Mouse (Mus musculus) embryo, embryonic 11.5 days (tissue): ENCODE measurements around the gene Cope.

Experiments
- DNase-seq: peaks from one replicate; pipeline ENCODE4 v3.0.0-alpha.2; 2012; ENCODE audit warnings: low read depth, low spot score

Cope gene

GRCm38 (mm10) chr8:70347443-70347842 is 45.1 kb downstream of the Cope start:
- DNase-seq = no peak

- no peak for DNase-seq
Measured at GRCm38 (mm10) chr8:70347860-70348420, 45.6 kb downstream of the Cope start.

GRCm38 (mm10) chr8:70351035-70351999 is 49.0 kb downstream of the Cope start:
- no peak for DNase-seq

- no peak for DNase-seq
Measured at GRCm38 (mm10) chr8:70352000-70352384, 49.7 kb downstream of the Cope start.

- no peak for DNase-seq
Measured at GRCm38 (mm10) chr8:70352657-70353151, 50.4 kb downstream of the Cope start.

GRCm38 (mm10) chr8:70353194-70353817 is 51.0 kb downstream of the Cope start, which contains the start of gene Upf1:
TSS of gene Upf1 (minus strand) at chr8:70353278.
- DNase-seq = peak; percentile 99

GRCm38 (mm10) chr8:70354004-70354403 is 51.7 kb downstream of the Cope start:
- DNase-seq = no peak

GRCm38 (mm10) chr8:70356111-70356510 is 53.8 kb downstream of the Cope start:
- no peak for DNase-seq

GRCm38 (mm10) chr8:70359411-70359810 is 57.1 kb downstream of the Cope start:
- DNase-seq = no peak

- DNase-seq = no peak
Measured at GRCm38 (mm10) chr8:70360769-70361168, 58.5 kb downstream of the Cope start.

- no peak for DNase-seq
Measured at GRCm38 (mm10) chr8:70361484-70362032, 59.2 kb downstream of the Cope start.
